Comparison of ENCODE assay signal across 19 mouse cellular contexts in the genomic region with DNA sequence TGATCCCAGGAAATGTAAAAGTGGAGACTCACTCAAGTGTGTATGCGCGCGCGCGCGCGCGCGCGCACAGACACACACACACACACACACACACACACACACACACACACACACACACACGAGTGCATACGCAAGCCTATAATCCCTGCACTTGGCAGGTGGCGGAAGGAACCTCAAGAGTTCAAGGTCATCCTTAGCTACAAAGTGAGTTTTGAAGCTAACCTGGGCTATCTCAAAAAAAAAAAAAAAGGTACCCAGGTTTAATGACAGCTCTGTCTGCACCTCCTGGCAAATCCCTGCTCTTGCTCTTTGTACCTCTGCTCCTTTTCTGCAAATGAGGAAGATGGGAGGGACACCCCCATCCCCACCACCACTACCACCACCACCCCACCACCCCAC. TPM values are rescaled to one million over a fixed set of nuclear protein-coding genes. Genes with fewer than 3 reads are reported as not detected.
DNase-seq lines count a peak whose midpoint lies in the region; ATAC-seq and TF ChIP-seq lines count a peak whose summit lies in the region.
"Had no signal": no experiment of that assay in that cellular context is flagged by ENCODE, and none has a peak within 500 bp of the region (broad histone marks: within the 10 kb centered on the region; RNA-seq: fewer than 3 reads in every experiment).

No protein-coding gene starts in this region.

- H3K27ac ChIP-seq in heart, embryonic 11.5 days (ENCODE audit: low read depth, low read length) = 0 out of 2 replicates have a peak overlapping the region, but pooled peaks have one; percentile 29
- no peak overlapping the region for H3K27ac ChIP-seq in heart, embryonic 12.5 days (ENCODE audit: poor library complexity, severe bottlenecking)
- peak overlapping the region; percentile 25; the same call in 1 of the 2 replicates for H3K27ac ChIP-seq in liver, embryonic 13.5 days
- no peak overlapping the region for H3K27ac ChIP-seq in liver, embryonic 11.5 days (ENCODE audit: low read depth, low read length)
- H3K27ac ChIP-seq in ES-E14 (ENCODE audit: insufficient read depth, low read depth, low read length, poor library complexity, severe bottlenecking) = peak overlapping the region; percentile 40; the same call in 1 of the 2 replicates
- H3K27ac ChIP-seq in intestine, postnatal 0 days (ENCODE audit: low read depth, low read length) = peak overlapping the region; percentile 70

- in situ Hi-C loops in ES-E14 (cut with MboI; ENCODE audit: low sequenced_read_pairs in 2 of 2, unreplicated experiment in 2 of 2) = no loop called here

- no peak overlapping the region for H3K4me2 ChIP-seq in heart, embryonic 11.5 days
- no peak overlapping the region for H3K4me2 ChIP-seq in heart, embryonic 12.5 days
- no peak overlapping the region for H3K4me2 ChIP-seq in liver, embryonic 13.5 days
- no peak overlapping the region for H3K4me2 ChIP-seq in liver, embryonic 11.5 days
- no peak overlapping the region for H3K4me2 ChIP-seq in intestine, postnatal 0 days (replicated peaks; ENCODE audit: low read depth)
- H3K4me2 ChIP-seq: forebrain, embryonic 15.5 days; heart, embryonic 15.5 days; hindbrain, embryonic 15.5 days; liver, embryonic 12.5 days; midbrain, embryonic 11.5 days had no signal

- no peak overlapping the region for H3K9ac ChIP-seq in heart, embryonic 11.5 days (ENCODE audit: low read depth, low read length)
- H3K9ac ChIP-seq in heart, embryonic 12.5 days = no peak overlapping the region
- no peak overlapping the region for H3K9ac ChIP-seq in liver, embryonic 13.5 days
- H3K9ac ChIP-seq in liver, embryonic 11.5 days (ENCODE audit: low read depth, low read length) = no peak overlapping the region
- H3K9ac ChIP-seq in ES-E14 (ENCODE audit: insufficient read depth, low read depth, low read length, poor library complexity, severe bottlenecking) = no peak overlapping the region
- no peak overlapping the region for H3K9ac ChIP-seq in intestine, postnatal 0 days (ENCODE audit: low read depth, low read length)
- H3K9ac ChIP-seq: forebrain, embryonic 15.5 days; heart, embryonic 15.5 days; hindbrain, embryonic 15.5 days; liver, embryonic 12.5 days had no signal

- H3K9me3 ChIP-seq in heart, embryonic 11.5 days (replicated peaks; ENCODE audit: control insufficient read depth, low read length) = no peaks in the 10 kb centered on the region
- H3K9me3 ChIP-seq in heart, embryonic 12.5 days (replicated peaks) = no peaks in the 10 kb centered on the region
- no peaks in the 10 kb centered on the region for H3K9me3 ChIP-seq in liver, embryonic 13.5 days (replicated peaks)
- H3K9me3 ChIP-seq in liver, embryonic 11.5 days (ENCODE audit: control insufficient read depth, low read length) = no peaks in the 10 kb centered on the region
- H3K9me3 ChIP-seq in ES-E14 (ENCODE audit: control insufficient read depth, insufficient read depth, low read depth, low read length) = no peaks in the 10 kb centered on the region
- no peaks in the 10 kb centered on the region for H3K9me3 ChIP-seq in intestine, postnatal 0 days (ENCODE audit: control insufficient read depth)
- H3K9me3 ChIP-seq: forebrain, embryonic 15.5 days; heart, embryonic 15.5 days; hindbrain, embryonic 15.5 days; liver, embryonic 12.5 days had no signal

- WGBS in heart, embryonic 11.5 days (ENCODE audit: insufficient replicate concordance) = 97% methylated on average over 13 of the region's 13 CpGs
- 97% methylated on average over 13 of the region's 13 CpGs for WGBS in heart, embryonic 12.5 days
- WGBS in liver, embryonic 13.5 days (ENCODE audit: insufficient replicate concordance) = 89% methylated on average over 13 of the region's 13 CpGs
- WGBS in liver, embryonic 11.5 days = 98% methylated on average over 13 of the region's 13 CpGs
- WGBS in intestine, postnatal 0 days = 82% methylated on average over 13 of the region's 13 CpGs

- no peak overlapping the region for H3K4me3 ChIP-seq in heart, embryonic 11.5 days (ENCODE audit: low read depth, low read length)
- H3K4me3 ChIP-seq in heart, embryonic 12.5 days = no peak overlapping the region
- no peak overlapping the region for H3K4me3 ChIP-seq in liver, embryonic 13.5 days (replicated peaks)
- no peak overlapping the region for H3K4me3 ChIP-seq in liver, embryonic 11.5 days (ENCODE audit: low read depth, low read length)
- H3K4me3 ChIP-seq in ES-E14 (ENCODE audit: insufficient read depth in 1 of 2, low read depth in 1 of 2, low read length in 2 of 2, poor library complexity in 1 of 2, severe bottlenecking in 1 of 2) = no peak overlapping the region
- no peak overlapping the region for H3K4me3 ChIP-seq in intestine, postnatal 0 days (ENCODE audit: low read depth, low read length)
- H3K4me3 ChIP-seq: forebrain, embryonic 15.5 days; heart, embryonic 15.5 days; hindbrain, embryonic 15.5 days; liver, embryonic 12.5 days had no signal

- H3K36me3 ChIP-seq in heart, embryonic 11.5 days (ENCODE audit: control insufficient read depth, insufficient read depth, low read length) = no peaks in the 10 kb centered on the region
- no peaks in the 10 kb centered on the region for H3K36me3 ChIP-seq in heart, embryonic 12.5 days
- no peaks in the 10 kb centered on the region for H3K36me3 ChIP-seq in liver, embryonic 13.5 days
- no peaks in the 10 kb centered on the region for H3K36me3 ChIP-seq in liver, embryonic 11.5 days (ENCODE audit: control insufficient read depth, insufficient read depth, low read length)
- no peaks in the 10 kb centered on the region for H3K36me3 ChIP-seq in ES-E14 (ENCODE audit: control insufficient read depth, insufficient read depth, low read length, poor library complexity, severe bottlenecking)
- H3K36me3 ChIP-seq in intestine, postnatal 0 days (ENCODE audit: control insufficient read depth, insufficient read depth) = peaks cover 7% of the 10 kb centered on the region; the same call in 1 of the 2 replicates
- H3K36me3 ChIP-seq: forebrain, embryonic 15.5 days; G1E; heart, embryonic 15.5 days; hindbrain, embryonic 15.5 days; liver, embryonic 12.5 days had no signal

- H3K4me1 ChIP-seq in heart, embryonic 11.5 days (ENCODE audit: control insufficient read depth, insufficient read depth, low read length) = peaks cover 54% of the 10 kb centered on the region
- peaks cover 69% of the 10 kb centered on the region for H3K4me1 ChIP-seq in heart, embryonic 12.5 days (replicated peaks)
- H3K4me1 ChIP-seq in liver, embryonic 13.5 days (replicated peaks) = peaks cover 44% of the 10 kb centered on the region
- peaks cover 21% of the 10 kb centered on the region for H3K4me1 ChIP-seq in liver, embryonic 11.5 days (replicated peaks; ENCODE audit: control insufficient read depth, insufficient read depth, low read length)
- peaks cover 3 to 24% of the 10 kb centered on the region in 2 experiments; a peak in 3 of 4 replicates for H3K4me1 ChIP-seq in ES-E14 (ENCODE audit: control insufficient read depth in 2 of 2, insufficient read depth in 2 of 2, low read length in 2 of 2, poor library complexity in 1 of 2)
- H3K4me1 ChIP-seq in intestine, postnatal 0 days (replicated peaks; ENCODE audit: control insufficient read depth, insufficient read depth, low read length) = peaks cover 9% of the 10 kb centered on the region

- H3K27me3 ChIP-seq in heart, embryonic 11.5 days (ENCODE audit: control insufficient read depth, insufficient read depth, low read length) = no peaks in the 10 kb centered on the region
- no peaks in the 10 kb centered on the region for H3K27me3 ChIP-seq in heart, embryonic 12.5 days (replicated peaks)
- H3K27me3 ChIP-seq in liver, embryonic 13.5 days = no peaks in the 10 kb centered on the region
- H3K27me3 ChIP-seq in liver, embryonic 11.5 days (replicated peaks; ENCODE audit: control insufficient read depth, insufficient read depth, low read length) = no peaks in the 10 kb centered on the region
- no peaks in the 10 kb centered on the region for H3K27me3 ChIP-seq in intestine, postnatal 0 days (replicated peaks; ENCODE audit: control insufficient read depth, insufficient read depth, low read length)
- H3K27me3 ChIP-seq: forebrain, embryonic 15.5 days; heart, embryonic 15.5 days; hindbrain, embryonic 15.5 days; liver, embryonic 12.5 days had no signal

- no peak for TF ChIP-seq CTCF in intestine, postnatal 0 days (IDR thresholded peaks at IDR 0.05; ENCODE audit: low read depth)

- ATAC-seq in heart, embryonic 11.5 days (replicated peaks; ENCODE audit: insufficient number of reproducible peaks, low FRiP score, low TSS enrichment) = no peak
- no peak for ATAC-seq in heart, embryonic 12.5 days (ENCODE audit: insufficient number of reproducible peaks, low FRiP score)
- ATAC-seq in liver, embryonic 13.5 days (ENCODE audit: low read depth) = no peak
- no peak for ATAC-seq in liver, embryonic 11.5 days (replicated peaks; ENCODE audit: low FRiP score)
- ATAC-seq in intestine, postnatal 0 days = no peak
- no peak for ATAC-seq in activated CD4-positive, CD25-positive, alpha-beta regulatory T cell, adult 4 months
- ATAC-seq in megakaryocyte-erythroid progenitor cell, adult 5-6 weeks (replicated peaks; ENCODE audit: low FRiP score, low TSS enrichment, poor library complexity, severe bottlenecking) = no peak
- ATAC-seq: forebrain, embryonic 15.5 days; liver, embryonic 12.5 days had no signal

- no peak for DNase-seq in liver, embryonic 13.5 days
- DNase-seq in liver, embryonic 11.5 days (ENCODE audit: low spot score) = no peak
- DNase-seq in ES-E14 (ENCODE audit: low read depth, low spot score) = no peak
- DNase-seq: cerebellum, adult 9-10 months; kidney, adult 18-20 months; layer of hippocampus, postnatal 36 days; retina, postnatal 1 day; right cerebral cortex, postnatal 4 days had no signal

TF ChIP-seq in ES-E14, 5 proteins besides CTCF, POLR2A, EP300 and RAD21:
- TF ChIP-seq ZNF384 (IDR thresholded peaks at IDR 0.05; ENCODE audit: low read depth, low read length) (peak; percentile 80), MAFK (IDR thresholded peaks at IDR 0.05; ENCODE audit: insufficient read depth, low read depth, low read length) (no peak)

RNA-seq across cellular contexts. Expression of a gene that starts 11.1 kb away (rescaled TPM):
- 4.4 and 4.6 TPM in 2 replicates for polyA plus RNA-seq in heart, embryonic 11.5 days (2014; fragmentation: Nextera tagmentation; extraction: Ambion mirVana)
- 3.3 and 3.5 TPM in 2 replicates for polyA plus RNA-seq in heart, embryonic 12.5 days (2016; fragmentation: Nextera tagmentation; extraction: Ambion mirVana)
- 1.8 and 2.3 TPM in 2 replicates for polyA plus RNA-seq in liver, embryonic 13.5 days (2015; fragmentation: Nextera tagmentation; extraction: Ambion mirVana)
- polyA plus RNA-seq in liver, embryonic 11.5 days (2014; fragmentation: Nextera tagmentation; extraction: Ambion mirVana) = 4.1 and 5.0 TPM in 2 replicates
- 10.7 and 11.3 TPM in 2 replicates for total RNA-seq in ES-E14 (2012; rRNA removed)
- 4.7 and 6.8 TPM in 2 replicates for polyA plus RNA-seq in intestine, postnatal 0 days (2015; fragmentation: Nextera tagmentation; extraction: Ambion mirVana)
- polyA plus RNA-seq in activated CD4-positive, CD25-positive, alpha-beta regulatory T cell, adult 4 months (2017; shearing (Covaris generic)) = 1 to 10 TPM; 2.9 to 3.8 TPM
- 5.4 and 11.9 TPM in 2 replicates for total RNA-seq in megakaryocyte-erythroid progenitor cell, adult 5-6 weeks (2014; fragmentation: Nextera tagmentation)
- 10.6 and 13.6 TPM in 2 replicates for total RNA-seq in megakaryocyte-erythroid progenitor cell, adult 5-6 weeks (2017)

Comparison
In these comparisons a context has a peak if more than half of its experiments do, and no peak if none do; other contexts are left out.
1. H3K27ac ChIP-seq: peak in heart, embryonic 11.5 days (single experiment), liver, embryonic 13.5 days (single experiment), ES-E14 (single experiment) and intestine, postnatal 0 days (single experiment); none in heart, embryonic 12.5 days (single experiment) and liver, embryonic 11.5 days (single experiment).